Mouse (Mus musculus) kidney, postnatal 0 days (tissue): ENCODE measurements around the gene Zdhhc6. TPM values are rescaled to one million over a fixed set of nuclear protein-coding genes. Genes with fewer than 3 reads are reported as not detected.

Source experiments
- ATAC-seq: fragments of 200-750 bp; cut with Nextera tagmentation; replicated peaks from 2 replicates; pipeline ENCODE4 v1.8.0; 2017; ENCODE audit warnings: low read depth, moderate number of reproducible peaks, moderate TSS enrichment, moderate library complexity; ENCODE audit not compliant: low FRiP score
- DNase-seq: peaks from one replicate; pipeline ENCODE4 v3.0.0-alpha.2; 2016; ENCODE audit warnings: low spot score
- H3K27ac ChIP-seq: fragments of 300-500 bp; sonication (generic); 2 replicates; pipeline ENCODE4 v1.5.1; 2014; ENCODE audit warnings: mild to moderate bottlenecking
- H3K27me3 ChIP-seq: fragments of 300-500 bp; sonication (generic); 2 replicates; pipeline ENCODE4 v1.6.1; 2014; ENCODE audit warnings: low read length, mixed read lengths; ENCODE audit not compliant: insufficient read depth
- H3K36me3 ChIP-seq: fragments of 300-500 bp; sonication (generic); 2 replicates; pipeline ENCODE4 v1.6.1; 2014; ENCODE audit warnings: low read length, mixed read lengths; ENCODE audit not compliant: insufficient read depth
- H3K4me1 ChIP-seq: fragments of 300-500 bp; sonication (generic); replicated peaks from 2 replicates; pipeline ENCODE4 v1.6.1; 2014; ENCODE audit warnings: antibody characterized with exemption, low read length, mixed read lengths; ENCODE audit not compliant: insufficient read depth
- H3K4me2 ChIP-seq: fragments of 300-500 bp; sonication (generic); 2 replicates; pipeline ENCODE4 v1.6.1; 2014; ENCODE audit warnings: mild to moderate bottlenecking, low read length, moderate library complexity, mixed read lengths
- H3K4me3 ChIP-seq: fragments of 300-500 bp; sonication (generic); replicated peaks from 2 replicates; pipeline ENCODE4 v1.5.1; 2014; ENCODE audit warnings: low read depth, low read length
- H3K9ac ChIP-seq: fragments of 300-500 bp; sonication (generic); 2 replicates; pipeline ENCODE4 v1.6.1; 2014; ENCODE audit warnings: low read depth, low read length
- H3K9me3 ChIP-seq: fragments of 300-500 bp; sonication (generic); replicated peaks from 2 replicates; pipeline ENCODE4 v1.6.1; 2016; ENCODE audit warnings: low read length, inconsistent platforms, mixed read lengths
- CTCF ChIP-seq: IDR thresholded peaks from 2 replicates; pipeline ENCODE4 v1.5.1; 2016; ENCODE audit warnings: antibody characterized with exemption, low read depth, mild to moderate bottlenecking, moderate library complexity
- WGBS: fragments of 180-500 bp; shearing (Covaris S2); extraction: QIAGEN DNeasy Blood & Tissue Kit; methylation state at CpG from one replicate; pipeline ENCODE4 v1.1.7; 2014; 5-methylcytosine and 5-hydroxymethylcytosine counted together
- polyA plus RNA-seq: library from polyadenylated mRNA; unstranded; fragments of >200 nt; fragmentation: Nextera tagmentation; extraction: Ambion mirVana; gene quantifications from 2 replicates; pipeline ENCODE4 v1.2.1, GENCODE M21; 2015

Zdhhc6 gene
- polyA plus RNA-seq, 1 experiment from 2014 or later, result 79.9 TPM

- ATAC-seq, result no peak
- Histone ChIP-seq H3K9ac (no peak overlapping the region), H3K27me3 (no peaks in the 10 kb centered on the region), H3K36me3 (peaks cover 22% of the 10 kb centered on the region), H3K9me3 (no peaks in the 10 kb centered on the region), H3K4me2 (no peak overlapping the region), H3K4me1 (no peaks in the 10 kb centered on the region), H3K4me3 (no peak overlapping the region), H3K27ac (no peak overlapping the region)
- DNase-seq, result no peak
- no peak for TF ChIP-seq CTCF
- 89% methylated on average over 5 of the region's 5 CpGs for WGBS
Observed at GRCm38 (mm10) chr19:55331776-55332175, 15.9 kb upstream of the Zdhhc6 start.

- H3K36me3 ChIP-seq, result peaks cover 19% of the 10 kb centered on the region
- DNase-seq (no peak), ATAC-seq (no peak)
- H3K9me3 ChIP-seq, result no peaks in the 10 kb centered on the region
- TF ChIP-seq CTCF, result no peak
- H3K4me3 ChIP-seq, result no peak overlapping the region
- H3K27ac ChIP-seq, result no peak overlapping the region
- H3K4me1 ChIP-seq, result no peaks in the 10 kb centered on the region
- H3K27me3 ChIP-seq, result no peaks in the 10 kb centered on the region
- H3K4me2 ChIP-seq, result no peak overlapping the region
- 88% methylated on average over 4 of the region's 4 CpGs for WGBS
- H3K9ac ChIP-seq, result no peak overlapping the region
Observed at GRCm38 (mm10) chr19:55327510-55327909, 11.7 kb upstream of the Zdhhc6 start.

- no peak for TF ChIP-seq CTCF
- no peaks in the 10 kb centered on the region for H3K9me3 ChIP-seq
- no peak for DNase-seq
- ATAC-seq, result no peak
- no peak overlapping the region for H3K27ac ChIP-seq
- H3K4me2 ChIP-seq, result no peak overlapping the region
- 93% methylated on average over 8 of the region's 8 CpGs for WGBS
- H3K36me3 ChIP-seq, result no peaks in the 10 kb centered on the region
- no peaks in the 10 kb centered on the region for H3K27me3 ChIP-seq
- H3K4me1 ChIP-seq, result no peaks in the 10 kb centered on the region
- H3K4me3 ChIP-seq, result no peak overlapping the region
- H3K9ac ChIP-seq, result no peak overlapping the region
Observed at GRCm38 (mm10) chr19:55322604-55323003, 6.8 kb upstream of the Zdhhc6 start.

- Histone ChIP-seq H3K9me3 (no peaks in the 10 kb centered on the region), H3K27ac (no peak overlapping the region), H3K4me3 (no peak overlapping the region), H3K9ac (no peak overlapping the region), H3K4me2 (no peak overlapping the region), H3K36me3 (no peaks in the 10 kb centered on the region), H3K27me3 (no peaks in the 10 kb centered on the region), H3K4me1 (no peaks in the 10 kb centered on the region)
- WGBS, result 70% methylated on average over 5 of the region's 5 CpGs
- no peak for DNase-seq
- no peak for ATAC-seq
- TF ChIP-seq CTCF, result no peak
Observed at GRCm38 (mm10) chr19:55319521-55319920, 3.7 kb upstream of the Zdhhc6 start.

GRCm38 (mm10) chr19:55319036-55319435 is 3.2 kb upstream of the Zdhhc6 start:
- DNase-seq, result no peak
- no peaks in the 10 kb centered on the region for H3K9me3 ChIP-seq
- TF ChIP-seq CTCF, result no peak
- H3K4me3 ChIP-seq, result no peak overlapping the region
- no peak overlapping the region for H3K4me2 ChIP-seq
- ATAC-seq, result no peak
- H3K27me3 ChIP-seq, result no peaks in the 10 kb centered on the region
- H3K9ac ChIP-seq, result no peak overlapping the region
- WGBS, result 76% methylated on average over 3 of the region's 3 CpGs
- H3K27ac ChIP-seq, result no peak overlapping the region
- no peaks in the 10 kb centered on the region for H3K4me1 ChIP-seq
- H3K36me3 ChIP-seq, result no peaks in the 10 kb centered on the region

GRCm38 (mm10) chr19:55316901-55317300 is 1.1 kb upstream of the Zdhhc6 start:
- 47% methylated on average over 10 of the region's 10 CpGs for WGBS
- peak overlapping the region; percentile 95 for H3K4me2 ChIP-seq
- ATAC-seq, result no peak

GRCm38 (mm10) chr19:55316109-55316714 is 380 bp upstream of the Zdhhc6 start, which contains the start of gene Vti1a:
TSS of gene Vti1a (plus strand) at chr19:55316295.
- Histone ChIP-seq H3K4me3 (peak within 1 kb of the TSS; percentile 77), H3K9ac (peak within 1 kb of the TSS; percentile 74), H3K27me3 (no peaks in the 10 kb centered on the region), H3K9me3 (no peaks in the 10 kb centered on the region), H3K27ac (peak within 1 kb of the TSS; percentile 89), H3K4me2 (peak within 1 kb of the TSS; percentile 95), H3K36me3 (peaks cover 9% of the 10 kb centered on the region; the same call in 1 of the 2 replicates), H3K4me1 (no peaks in the 10 kb centered on the region)
- DNase-seq, result peak; percentile 91
- WGBS, result under 1% methylated on average over 48 of the region's 48 CpGs
- peak; percentile 53 for TF ChIP-seq CTCF
- peak; percentile 89 for ATAC-seq

More at GRCm38 (mm10) chr19:55316901-55317300, 1.1 kb upstream of the Zdhhc6 start:
- Histone ChIP-seq H3K9ac (0 out of 2 replicates have a peak overlapping the region, but pooled peaks have one; percentile 36), H3K4me1 (no peaks in the 10 kb centered on the region), H3K36me3 (peaks cover 5% of the 10 kb centered on the region; the same call in 1 of the 2 replicates), H3K27ac (no peak overlapping the region), H3K4me3 (peak overlapping the region; percentile 77), H3K27me3 (no peaks in the 10 kb centered on the region), H3K9me3 (no peaks in the 10 kb centered on the region)
- DNase-seq, result no peak
- no peak for TF ChIP-seq CTCF
